Mouse (Mus musculus) CD4-positive, CD25-positive, alpha-beta regulatory T cell, adult 9 weeks (primary cell): Measurements from ENCODE around the gene Olfr1246. TPM values are rescaled to one million over a fixed set of nuclear protein-coding genes. Genes with fewer than 3 reads are reported as not detected.

ENCODE experiments used
- polyA plus RNA-seq: library from polyadenylated mRNA; unstranded; fragments of 100-300 nt; shearing (Covaris generic); gene quantifications from one replicate; pipeline ENCODE4 v1.2.1, GENCODE M21; 2017

Olfr1246 gene
- not detected for polyA plus RNA-seq

GRCm38 (mm10) chr2:89593057-89593456 is at the start of gene Olfr1246:
Gene Olfr1246, minus strand, starts transcription at chr2:89593157.

GRCm38 (mm10) chr2:89634883-89635282 is 41.9 kb upstream of the Olfr1246 start, which contains the start of gene Olfr1249:
Gene Olfr1249, minus strand, starts transcription at chr2:89634983.

GRCm38 (mm10) chr2:89618145-89618544 is 25.2 kb upstream of the Olfr1246 start, which contains the start of gene Olfr1248:
Gene Olfr1248, minus strand, starts transcription at chr2:89618245.

GRCm38 (mm10) chr2:89614030-89614429 is 21.1 kb upstream of the Olfr1246 start, which contains the start of gene Olfr1247:
Gene Olfr1247, minus strand, starts transcription at chr2:89614130.

GRCm38 (mm10) chr2:89578347-89578746 is 14.6 kb downstream of the Olfr1246 start, which contains the start of gene Olfr1245:
Gene Olfr1245, minus strand, starts transcription at chr2:89578447.

Other genes with a start within 250 kb of the Olfr1246 start
- not detected for gene Olfr1234, start 228.3 kb downstream of the Olfr1246 start, polyA plus RNA-seq
- not detected for gene Olfr1238, start 183.5 kb downstream of the Olfr1246 start, polyA plus RNA-seq
- gene Olfr1239, start 172.8 kb downstream of the Olfr1246 start, polyA plus RNA-seq: not detected
- not detected for gene Olfr1240, start 150.2 kb downstream of the Olfr1246 start, polyA plus RNA-seq
- gene Olfr1241, start 106.0 kb downstream of the Olfr1246 start, polyA plus RNA-seq: not detected
- gene Olfr1242, start 94.8 kb downstream of the Olfr1246 start, polyA plus RNA-seq: not detected
- not detected for gene Olfr1243, start 61.7 kb downstream of the Olfr1246 start, polyA plus RNA-seq
- not detected for gene Olfr1245, start 14.7 kb downstream of the Olfr1246 start, polyA plus RNA-seq
- not detected for gene Olfr1247, start 21.0 kb upstream of the Olfr1246 start, polyA plus RNA-seq
- not detected for gene Olfr1248, start 25.1 kb upstream of the Olfr1246 start, polyA plus RNA-seq
- gene Olfr1249, start 41.8 kb upstream of the Olfr1246 start, polyA plus RNA-seq: not detected
- not detected for gene Olfr1250, start 68.3 kb upstream of the Olfr1246 start, polyA plus RNA-seq
- gene Olfr1251, start 78.8 kb upstream of the Olfr1246 start, polyA plus RNA-seq: not detected
- gene Olfr1252, start 131.9 kb upstream of the Olfr1246 start, polyA plus RNA-seq: not detected
- gene Olfr1253, start 163.9 kb upstream of the Olfr1246 start, polyA plus RNA-seq: not detected
- not detected for gene Olfr1254, start 200.5 kb upstream of the Olfr1246 start, polyA plus RNA-seq
- gene Olfr1255, start 218.9 kb upstream of the Olfr1246 start, polyA plus RNA-seq: not detected
- not detected for gene Olfr1256, start 248.4 kb upstream of the Olfr1246 start, polyA plus RNA-seq